Mouse (Mus musculus): ENCODE results near the gene Chmp1a. TPM values are rescaled to one million over a fixed set of nuclear protein-coding genes. Genes with fewer than 3 reads are reported as not detected.
"Not testable (repeated sequence)": the region's sequence is repeated elsewhere in the genome, so short reads cannot be mapped to it uniquely, and the experiment has no call there.

The Chmp1a gene
- polyA plus RNA-seq, 1 experiment from 2014 or later: 248 TPM

DNA sequence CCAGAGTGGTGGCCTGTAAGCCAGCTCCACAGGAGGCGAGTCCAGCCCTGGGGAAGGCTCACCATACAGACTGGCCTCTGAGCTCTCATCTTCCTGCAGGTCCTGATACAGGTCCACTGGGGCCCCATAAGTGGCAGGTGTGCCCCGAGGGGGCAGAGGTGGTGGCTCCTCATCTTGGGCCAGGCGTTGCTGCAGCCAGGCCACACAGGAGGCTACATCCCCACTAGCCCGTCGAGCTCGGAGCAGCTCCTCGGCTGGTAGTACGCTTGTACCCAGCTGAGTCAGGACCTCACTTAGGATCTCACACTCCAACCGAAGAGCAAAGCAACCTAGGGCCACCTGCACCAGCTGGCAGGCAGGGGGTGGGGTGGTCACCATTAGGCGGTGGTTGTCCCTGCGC is 21.2 kb upstream of the Chmp1a start:
- ATAC-seq: no peak
- Histone ChIP-seq H3K27ac (ENCODE audit: low read length) (no peak overlapping the region), H3K9ac (replicated peaks; ENCODE audit: low read depth, low read length) (no peak overlapping the region), H3K4me3 (replicated peaks; ENCODE audit: low read length) (no peak overlapping the region), H3K4me1 (replicated peaks; ENCODE audit: control insufficient read depth, insufficient read depth, low read length) (peaks cover 17% of the 10 kb centered on the region), H3K36me3 (ENCODE audit: control insufficient read depth, insufficient read depth) (peaks cover 4% of the 10 kb centered on the region), H3K4me2 (ENCODE audit: low read length) (no peak overlapping the region), H3K9me3 (ENCODE audit: control insufficient read depth, low read length) (no peaks in the 10 kb centered on the region), H3K27me3 (replicated peaks; ENCODE audit: control insufficient read depth, insufficient read depth, low read length) (peaks cover 20% of the 10 kb centered on the region; the same call in 1 of the 2 replicates)
- WGBS: 78% methylated on average over 11 of the region's 11 CpGs

DNA sequence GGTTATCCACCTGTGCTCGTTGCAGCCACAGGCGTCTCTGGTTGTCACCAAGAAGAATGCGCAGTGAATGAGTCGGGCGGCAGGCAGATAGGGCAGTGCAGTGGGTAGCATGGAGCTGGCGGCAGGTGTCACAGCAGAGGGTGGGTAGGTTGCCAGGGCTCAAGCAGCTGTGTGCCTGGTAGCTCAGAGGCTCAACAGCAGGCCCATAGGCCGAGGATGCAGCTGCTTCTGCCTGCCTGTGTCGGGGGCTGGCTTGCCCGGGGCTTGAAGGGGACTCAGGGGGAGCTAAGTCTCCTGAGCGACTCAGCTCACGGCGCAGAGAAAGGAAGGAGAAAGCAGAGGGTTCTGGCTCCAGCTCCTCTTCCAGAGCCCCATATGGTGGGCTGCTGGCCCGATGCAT is 20.7 kb upstream of the Chmp1a start:
- H3K4me2 ChIP-seq (ENCODE audit: low read length): no peak overlapping the region
- no peak overlapping the region for H3K27ac ChIP-seq (ENCODE audit: low read length)
- H3K9me3 ChIP-seq (ENCODE audit: control insufficient read depth, low read length): no peaks in the 10 kb centered on the region
- H3K36me3 ChIP-seq (ENCODE audit: control insufficient read depth, insufficient read depth): peaks cover 4% of the 10 kb centered on the region
- H3K4me1 ChIP-seq (replicated peaks; ENCODE audit: control insufficient read depth, insufficient read depth, low read length): peaks cover 17% of the 10 kb centered on the region
- no peak overlapping the region for H3K4me3 ChIP-seq (replicated peaks; ENCODE audit: low read length)
- H3K9ac ChIP-seq (replicated peaks; ENCODE audit: low read depth, low read length): no peak overlapping the region
- peaks cover 20% of the 10 kb centered on the region; the same call in 1 of the 2 replicates for H3K27me3 ChIP-seq (replicated peaks; ENCODE audit: control insufficient read depth, insufficient read depth, low read length)
- WGBS: 61% methylated on average over 13 of the region's 13 CpGs
- no peak for ATAC-seq

DNA sequence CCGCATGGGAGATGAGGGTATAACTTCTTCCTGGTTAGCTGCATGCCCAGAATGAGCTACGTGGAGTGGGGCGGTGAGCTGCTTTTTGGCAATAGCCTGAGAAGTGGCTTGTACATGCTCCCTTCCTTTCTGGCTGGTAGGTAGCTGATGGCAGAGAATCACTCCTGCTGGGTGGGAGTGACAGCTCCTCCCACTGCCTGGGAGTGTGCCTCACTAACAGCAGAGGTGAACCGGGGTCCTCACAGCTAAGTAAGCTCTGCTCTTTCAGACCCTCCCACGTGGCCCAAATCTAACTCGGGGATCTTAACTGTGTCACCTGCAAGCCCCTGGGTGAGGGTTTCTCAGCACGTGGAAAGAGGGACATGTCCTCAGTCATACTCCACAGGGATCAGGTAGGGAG is 20.0 kb upstream of the Chmp1a start:
- Histone ChIP-seq H3K9ac (replicated peaks; ENCODE audit: low read depth, low read length) (no peak overlapping the region), H3K4me2 (ENCODE audit: low read length) (no peak overlapping the region), H3K4me1 (replicated peaks; ENCODE audit: control insufficient read depth, insufficient read depth, low read length) (peaks cover 17% of the 10 kb centered on the region), H3K36me3 (ENCODE audit: control insufficient read depth, insufficient read depth) (peaks cover 4% of the 10 kb centered on the region), H3K27ac (ENCODE audit: low read length) (no peak overlapping the region), H3K27me3 (replicated peaks; ENCODE audit: control insufficient read depth, insufficient read depth, low read length) (peaks cover 20% of the 10 kb centered on the region; the same call in 1 of the 2 replicates), H3K4me3 (replicated peaks; ENCODE audit: low read length) (no peak overlapping the region), H3K9me3 (ENCODE audit: control insufficient read depth, low read length) (no peaks in the 10 kb centered on the region)
- 47% methylated on average over 7 of the region's 7 CpGs for WGBS
- no peak for ATAC-seq

DNA sequence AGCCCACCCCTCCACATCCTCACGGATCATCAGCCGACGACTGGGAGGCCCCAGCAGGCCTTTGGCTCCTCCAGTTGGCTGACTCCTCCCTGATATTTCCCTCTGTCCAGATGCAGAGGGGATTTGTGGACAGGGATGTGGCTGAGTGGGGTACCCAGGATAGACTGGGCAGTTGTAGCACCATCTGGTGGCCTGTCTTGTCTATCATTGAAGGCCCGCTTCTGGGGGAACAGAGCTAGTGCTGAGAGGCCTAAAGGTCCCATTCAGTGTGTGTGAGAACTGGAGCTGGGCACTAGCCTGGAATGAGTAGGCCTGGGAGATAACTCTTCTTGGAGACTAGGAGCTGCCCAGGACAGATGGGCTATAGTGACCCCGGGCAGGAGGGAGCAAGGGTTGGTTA is 19.2 kb upstream of the Chmp1a start:
- ATAC-seq: no peak
- Histone ChIP-seq H3K27me3 (replicated peaks; ENCODE audit: control insufficient read depth, insufficient read depth, low read length) (peaks cover 16% of the 10 kb centered on the region; the same call in 1 of the 2 replicates), H3K9ac (replicated peaks; ENCODE audit: low read depth, low read length) (no peak overlapping the region), H3K4me2 (ENCODE audit: low read length) (no peak overlapping the region), H3K9me3 (ENCODE audit: control insufficient read depth, low read length) (no peaks in the 10 kb centered on the region), H3K4me3 (replicated peaks; ENCODE audit: low read length) (no peak overlapping the region), H3K4me1 (replicated peaks; ENCODE audit: control insufficient read depth, insufficient read depth, low read length) (peaks cover 17% of the 10 kb centered on the region), H3K27ac (ENCODE audit: low read length) (no peak overlapping the region), H3K36me3 (ENCODE audit: control insufficient read depth, insufficient read depth) (peaks cover 6% of the 10 kb centered on the region)
- WGBS: 60% methylated on average over 5 of the region's 5 CpGs

DNA sequence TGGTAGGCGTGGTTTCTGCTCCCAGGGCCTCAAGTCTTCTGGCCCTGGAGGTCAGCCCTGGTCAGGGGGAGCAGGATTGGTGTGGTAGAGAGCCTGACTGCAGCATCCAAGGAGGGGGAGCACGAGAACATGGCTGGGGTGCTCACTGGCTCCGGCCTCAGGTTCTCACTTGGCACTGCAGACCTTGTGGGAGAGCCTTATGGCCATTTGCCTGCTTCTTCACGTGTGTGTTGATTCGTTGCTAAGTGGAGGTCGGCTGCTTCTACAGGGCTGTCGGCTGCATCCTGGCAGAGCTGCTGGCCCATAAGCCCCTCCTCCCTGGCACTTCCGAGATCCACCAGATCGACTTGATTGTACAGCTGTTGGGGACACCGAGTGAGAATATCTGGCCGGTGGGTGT is 17.8 kb upstream of the Chmp1a start:
- H3K4me3 ChIP-seq (replicated peaks; ENCODE audit: low read length); H3K9me3 ChIP-seq (ENCODE audit: control insufficient read depth, low read length); H3K36me3 ChIP-seq (ENCODE audit: control insufficient read depth, insufficient read depth); H3K4me2 ChIP-seq (ENCODE audit: low read length); H3K27ac ChIP-seq (ENCODE audit: low read length); H3K9ac ChIP-seq (replicated peaks; ENCODE audit: low read depth, low read length); ATAC-seq: not testable (repeated sequence)
- WGBS: 85% methylated on average over 9 of the region's 11 CpGs
- Histone ChIP-seq H3K4me1 (replicated peaks; ENCODE audit: control insufficient read depth, insufficient read depth, low read length) (peaks cover 12% of the 10 kb centered on the region), H3K27me3 (replicated peaks; ENCODE audit: control insufficient read depth, insufficient read depth, low read length) (peaks cover 10% of the 10 kb centered on the region; the same call in 1 of the 2 replicates)

DNA sequence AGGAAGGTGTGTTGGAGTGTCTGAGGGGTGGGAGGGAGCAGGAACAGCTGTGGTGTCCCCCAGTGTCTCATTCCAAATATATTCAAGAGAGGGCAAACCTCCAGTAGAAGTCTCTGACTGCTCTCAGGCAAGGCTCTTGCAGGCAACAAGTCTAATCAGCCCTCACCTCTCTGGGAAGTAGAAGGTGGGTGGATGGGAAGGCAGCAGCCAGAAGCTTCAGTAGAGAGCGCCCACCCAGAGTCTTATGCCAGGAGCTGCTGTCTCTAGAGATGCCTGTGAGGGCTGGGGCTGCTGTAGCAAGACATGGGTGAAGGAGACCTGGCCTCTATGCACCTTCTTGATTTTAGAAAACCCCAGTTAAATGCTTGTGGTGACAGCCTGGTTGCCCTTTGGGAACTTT is 15.9 kb upstream of the Chmp1a start:
- Histone ChIP-seq H3K36me3 (ENCODE audit: control insufficient read depth, insufficient read depth) (peaks cover 6% of the 10 kb centered on the region), H3K9ac (replicated peaks; ENCODE audit: low read depth, low read length) (no peak overlapping the region), H3K9me3 (ENCODE audit: control insufficient read depth, low read length) (no peaks in the 10 kb centered on the region), H3K4me2 (ENCODE audit: low read length) (no peak overlapping the region), H3K4me3 (replicated peaks; ENCODE audit: low read length) (no peak overlapping the region), H3K4me1 (replicated peaks; ENCODE audit: control insufficient read depth, insufficient read depth, low read length) (peaks cover 13% of the 10 kb centered on the region), H3K27ac (ENCODE audit: low read length) (no peak overlapping the region), H3K27me3 (replicated peaks; ENCODE audit: control insufficient read depth, insufficient read depth, low read length) (no peaks in the 10 kb centered on the region)
- 100% methylated on average over 1 of the region's 1 CpGs for WGBS
- no peak for ATAC-seq

DNA sequence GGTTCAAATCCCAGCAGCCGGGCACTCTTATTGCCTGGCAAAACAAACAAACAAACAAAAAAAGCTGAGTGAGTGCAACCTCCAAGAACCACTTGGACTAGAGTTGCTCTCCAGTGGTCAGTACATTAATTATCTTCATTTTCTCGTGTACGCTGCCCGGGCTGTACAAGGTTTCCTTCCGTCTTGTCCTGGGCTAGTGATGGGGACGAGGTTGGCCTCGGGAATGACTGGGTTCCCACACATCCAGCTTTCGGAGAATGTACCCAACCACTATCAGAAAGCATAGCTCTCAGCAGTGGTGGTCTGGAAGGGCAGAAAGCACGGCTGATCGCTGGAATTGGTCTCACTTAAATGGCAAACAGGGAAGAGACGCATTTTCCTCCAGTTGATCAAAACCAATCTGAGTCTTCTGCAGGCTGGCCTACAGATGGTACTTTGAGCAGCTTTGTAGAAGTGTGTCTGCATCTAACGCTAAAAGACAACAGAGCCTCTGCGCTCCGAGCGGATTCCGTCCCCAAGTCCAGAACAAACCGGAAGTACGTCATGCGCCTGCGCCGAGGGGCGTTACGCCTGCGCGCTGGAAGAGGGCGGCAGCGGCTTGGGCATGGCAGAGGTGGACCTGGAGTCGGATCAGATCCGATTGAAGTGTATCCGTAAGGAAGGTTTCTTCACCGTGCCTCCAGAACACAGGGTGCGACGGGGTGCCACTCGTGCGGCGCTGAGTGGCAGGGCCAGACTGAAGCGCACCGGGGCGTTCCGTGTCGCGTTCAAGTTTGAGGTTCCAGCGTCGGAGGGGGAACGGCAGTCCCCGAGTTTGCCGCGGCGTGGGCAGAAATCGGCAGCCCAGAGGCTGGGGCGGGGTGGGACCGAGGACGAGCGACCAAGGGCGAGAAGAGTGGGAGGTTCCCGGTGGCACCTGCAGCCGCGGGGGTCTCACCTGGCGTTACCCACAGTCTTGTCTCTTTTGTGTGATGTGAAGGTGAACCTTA is 12.0 kb upstream of the Chmp1a start, which contains the start of gene Cdk10:
Gene Cdk10, plus strand, starts transcription at position 565 of the 989 bp plus-strand sequence.
- Histone ChIP-seq H3K4me1 (replicated peaks; ENCODE audit: control insufficient read depth, insufficient read depth, low read length) (peaks cover 13% of the 10 kb centered on the region), H3K9me3 (ENCODE audit: control insufficient read depth, low read length) (no peaks in the 10 kb centered on the region), H3K9ac (replicated peaks; ENCODE audit: low read depth, low read length) (peak within 1 kb of the TSS; percentile 88), H3K4me3 (replicated peaks; ENCODE audit: low read length) (peak within 1 kb of the TSS; percentile 79), H3K4me2 (ENCODE audit: low read length) (peak within 1 kb of the TSS; percentile 85), H3K27ac (ENCODE audit: low read length) (peak within 1 kb of the TSS; percentile 82), H3K36me3 (ENCODE audit: control insufficient read depth, insufficient read depth) (peaks cover 6% of the 10 kb centered on the region), H3K27me3 (replicated peaks; ENCODE audit: control insufficient read depth, insufficient read depth, low read length) (peaks cover 2% of the 10 kb centered on the region; the same call in 1 of the 2 replicates)
- 3% methylated on average over 59 of the region's 59 CpGs for WGBS
- peak; percentile 94 for ATAC-seq

DNA sequence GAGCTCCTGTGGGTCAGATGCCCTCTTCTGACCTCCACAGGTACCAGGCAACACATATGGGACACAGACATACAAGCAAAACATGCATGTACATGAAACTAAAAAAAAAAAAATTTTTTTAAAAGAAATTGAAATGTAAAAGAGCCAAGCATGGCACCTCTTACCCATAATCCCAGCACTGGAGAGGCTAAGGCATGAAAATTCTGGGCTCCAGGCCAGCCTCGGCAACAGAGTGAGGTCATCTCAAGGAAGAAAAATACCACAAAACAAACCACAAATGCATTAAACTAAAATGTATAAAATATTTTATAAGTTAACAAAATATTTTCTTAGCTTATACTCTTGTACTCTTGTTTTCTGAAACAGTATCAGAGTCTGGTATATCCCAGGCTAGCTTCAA is 8.4 kb upstream of the Chmp1a start:
- no peak overlapping the region for H3K27ac ChIP-seq (ENCODE audit: low read length)
- no peak overlapping the region for H3K9ac ChIP-seq (replicated peaks; ENCODE audit: low read depth, low read length)
- no peaks in the 10 kb centered on the region for H3K36me3 ChIP-seq (ENCODE audit: control insufficient read depth, insufficient read depth)
- H3K4me1 ChIP-seq (replicated peaks; ENCODE audit: control insufficient read depth, insufficient read depth, low read length): peaks cover 13% of the 10 kb centered on the region
- H3K4me2 ChIP-seq (ENCODE audit: low read length): no peak overlapping the region
- 65% methylated on average over 1 of the region's 1 CpGs for WGBS
- H3K4me3 ChIP-seq (replicated peaks; ENCODE audit: low read length): no peak overlapping the region
- H3K9me3 ChIP-seq (ENCODE audit: control insufficient read depth, low read length): no peaks in the 10 kb centered on the region
- peaks cover 2% of the 10 kb centered on the region; the same call in 1 of the 2 replicates for H3K27me3 ChIP-seq (replicated peaks; ENCODE audit: control insufficient read depth, insufficient read depth, low read length)
- no peak for ATAC-seq

DNA sequence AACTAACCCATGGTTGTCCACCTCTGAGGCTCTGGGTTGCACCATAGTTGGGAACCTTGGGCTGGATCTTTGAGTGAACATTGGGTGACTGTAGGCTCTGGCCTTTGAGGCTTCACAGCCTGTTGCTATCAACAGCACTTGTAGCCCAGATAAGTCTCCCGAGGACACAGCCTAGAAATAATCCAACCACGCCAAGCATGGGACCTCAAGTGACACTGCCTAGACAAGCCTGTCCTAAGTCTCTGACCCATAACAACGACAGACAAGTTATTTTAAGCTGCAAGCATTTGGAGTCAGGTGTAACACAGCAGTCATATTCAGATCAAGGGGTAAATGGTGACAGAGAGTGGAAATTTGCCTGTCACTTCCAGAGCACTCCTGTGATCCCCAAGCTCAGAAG is 2.9 kb upstream of the Chmp1a start:
- Histone ChIP-seq H3K36me3 (ENCODE audit: control insufficient read depth, insufficient read depth) (no peaks in the 10 kb centered on the region), H3K27ac (ENCODE audit: low read length) (no peak overlapping the region), H3K4me3 (replicated peaks; ENCODE audit: low read length) (no peak overlapping the region), H3K27me3 (replicated peaks; ENCODE audit: control insufficient read depth, insufficient read depth, low read length) (peaks cover 2% of the 10 kb centered on the region; the same call in 1 of the 2 replicates), H3K9ac (replicated peaks; ENCODE audit: low read depth, low read length) (no peak overlapping the region), H3K9me3 (ENCODE audit: control insufficient read depth, low read length) (no peaks in the 10 kb centered on the region), H3K4me2 (ENCODE audit: low read length) (no peak overlapping the region), H3K4me1 (replicated peaks; ENCODE audit: control insufficient read depth, insufficient read depth, low read length) (peaks cover 15% of the 10 kb centered on the region)
- ATAC-seq: no peak
- WGBS: 79% methylated on average over 3 of the region's 3 CpGs

All from forebrain, embryonic 16.5 days (tissue).